Mouse (Mus musculus) intestine, postnatal 0 days (tissue): ENCODE data around the gene Kitl. TPM values are rescaled to one million over a fixed set of nuclear protein-coding genes. Genes with fewer than 3 reads are reported as not detected.

Experiments used
- ATAC-seq: fragments of 200-750 bp; cut with Nextera tagmentation; 2 replicates; pipeline ENCODE4 v1.8.0; 2017; ENCODE audit warnings: mild to moderate bottlenecking, moderate TSS enrichment, moderate library complexity
- H3K27ac ChIP-seq: fragments of 300-500 bp; sonication (generic); 2 replicates; pipeline ENCODE4 v1.5.1; 2014; ENCODE audit warnings: mild to moderate bottlenecking, low read depth, low read length, moderate library complexity
- H3K27me3 ChIP-seq: fragments of 300-500 bp; sonication (generic); replicated peaks from 2 replicates; pipeline ENCODE4 v1.6.1; 2014; ENCODE audit warnings: low read length, mixed read lengths; ENCODE audit not compliant: control insufficient read depth, insufficient read depth
- H3K36me3 ChIP-seq: fragments of 300-500 bp; sonication (generic); 2 replicates; pipeline ENCODE4 v1.6.1; 2014; ENCODE audit warnings: mild to moderate bottlenecking, moderate library complexity; ENCODE audit not compliant: control insufficient read depth, insufficient read depth
- H3K4me1 ChIP-seq: fragments of 300-500 bp; sonication (generic); replicated peaks from 2 replicates; pipeline ENCODE4 v1.6.1; 2014; ENCODE audit warnings: antibody characterized with exemption, low read length, mixed read lengths; ENCODE audit not compliant: control insufficient read depth, insufficient read depth
- H3K4me2 ChIP-seq: fragments of 300-500 bp; sonication (generic); replicated peaks from 2 replicates; pipeline ENCODE4 v1.6.1; 2014; ENCODE audit warnings: low read depth, mild to moderate bottlenecking, moderate library complexity
- H3K4me3 ChIP-seq: fragments of 300-500 bp; sonication (generic); 2 replicates; pipeline ENCODE4 v1.5.1; 2014; ENCODE audit warnings: low read depth, low read length
- H3K9ac ChIP-seq: fragments of 300-500 bp; sonication (generic); 2 replicates; pipeline ENCODE4 v1.6.1; 2014; ENCODE audit warnings: mild to moderate bottlenecking, low read depth, low read length
- H3K9me3 ChIP-seq: fragments of 300-500 bp; sonication (generic); 2 replicates; pipeline ENCODE4 v1.6.1; 2016; ENCODE audit warnings: mixed run types; ENCODE audit not compliant: control insufficient read depth
- CTCF ChIP-seq: sonication (generic); IDR thresholded peaks from 2 replicates; pipeline ENCODE4 v1.5.1; 2016; ENCODE audit warnings: low read depth, mild to moderate bottlenecking, control low read depth, antibody characterized with exemption, moderate library complexity
- WGBS: fragments of 180-500 bp; shearing (Covaris S2); extraction: QIAGEN DNeasy Blood & Tissue Kit; methylation state at CpG from one replicate; pipeline ENCODE4 v1.1.7; 2014; 5-methylcytosine and 5-hydroxymethylcytosine counted together
- polyA plus RNA-seq: library from polyadenylated mRNA; unstranded; fragments of >200 nt; fragmentation: Nextera tagmentation; extraction: Ambion mirVana; gene quantifications from 2 replicates; pipeline ENCODE4 v1.2.1, GENCODE M21; 2015

Kitl gene
- polyA plus RNA-seq = 15.8 and 16.3 TPM in 2 replicates

DNA sequence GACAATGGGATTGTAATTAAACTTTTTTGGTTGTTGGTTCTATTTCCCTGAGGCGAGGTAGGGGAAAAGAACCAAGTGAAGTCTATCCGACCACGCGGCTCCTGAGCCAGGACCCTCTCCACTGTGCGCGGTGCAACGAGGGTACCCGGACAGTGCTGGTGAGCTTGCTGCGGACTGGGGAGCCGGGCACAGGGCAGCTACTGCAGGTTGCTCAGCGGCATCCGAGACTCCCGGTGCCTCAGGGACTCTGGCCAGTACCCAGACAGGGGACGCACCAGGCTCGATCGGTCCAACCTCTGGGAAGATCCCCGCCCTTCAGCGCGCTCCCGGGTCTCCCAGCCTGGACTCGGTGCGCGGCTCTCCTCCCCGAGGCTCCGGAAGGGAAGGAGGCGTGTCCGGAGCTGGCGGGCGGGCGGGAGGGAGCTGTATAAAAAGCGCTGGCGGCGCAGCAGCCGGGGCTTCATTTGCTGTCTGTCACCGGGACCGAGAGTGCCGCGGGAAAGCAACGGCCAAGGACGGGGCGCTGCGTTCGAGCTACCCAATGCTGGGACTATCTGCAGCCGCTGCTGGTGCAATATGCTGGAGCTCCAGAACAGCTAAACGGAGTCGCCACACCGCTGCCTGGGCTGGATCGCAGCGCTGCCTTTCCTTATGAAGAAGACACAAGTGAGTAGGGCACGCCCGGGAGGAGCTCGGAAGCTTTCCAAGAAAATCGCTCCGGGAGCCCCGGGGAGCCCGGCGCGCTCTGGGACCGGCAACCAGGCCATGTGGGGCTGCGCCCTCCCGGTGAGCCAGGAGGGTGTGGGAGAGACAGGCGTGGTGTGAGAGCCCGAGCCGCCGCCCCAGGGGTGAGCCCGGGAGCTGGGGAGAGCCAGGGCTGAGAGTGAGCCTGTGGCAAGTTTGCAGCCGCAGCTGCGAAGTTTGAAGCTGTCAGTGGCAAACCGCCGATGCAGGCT is at the start of gene Kitl:
Gene Kitl, plus strand, starts transcription at position 261 of the 956 bp plus-strand sequence.
- Histone ChIP-seq H3K4me3 (peak within 1 kb of the TSS; percentile 62), H3K27ac (peak within 1 kb of the TSS; percentile 43), H3K27me3 (no peaks in the 10 kb centered on the region), H3K9me3 (no peaks in the 10 kb centered on the region), H3K9ac (peak within 1 kb of the TSS; percentile 78), H3K4me1 (peaks cover 8% of the 10 kb centered on the region; the same call in 1 of the 2 replicates), H3K4me2 (peak within 1 kb of the TSS; percentile 80), H3K36me3 (no peaks in the 10 kb centered on the region)
- 0 out of 2 replicates have a peak, but pooled peaks have one; percentile 4 for TF ChIP-seq CTCF
- under 1% methylated on average over 70 of the region's 70 CpGs for WGBS
- peak; percentile 90 for ATAC-seq

GRCm38 (mm10) chr10:99972866-99973265 is 42.6 kb upstream of the Kitl start:
- Histone ChIP-seq H3K9me3 (no peaks in the 10 kb centered on the region), H3K27ac (no peak overlapping the region), H3K9ac (no peak overlapping the region), H3K4me2 (peak overlapping the region; percentile 46), H3K27me3 (no peaks in the 10 kb centered on the region), H3K36me3 (no peaks in the 10 kb centered on the region), H3K4me1 (no peaks in the 10 kb centered on the region), H3K4me3 (no peak overlapping the region)
- no peak for TF ChIP-seq CTCF
- no peak for ATAC-seq
- WGBS = 44% methylated on average over 8 of the region's 8 CpGs

DNA sequence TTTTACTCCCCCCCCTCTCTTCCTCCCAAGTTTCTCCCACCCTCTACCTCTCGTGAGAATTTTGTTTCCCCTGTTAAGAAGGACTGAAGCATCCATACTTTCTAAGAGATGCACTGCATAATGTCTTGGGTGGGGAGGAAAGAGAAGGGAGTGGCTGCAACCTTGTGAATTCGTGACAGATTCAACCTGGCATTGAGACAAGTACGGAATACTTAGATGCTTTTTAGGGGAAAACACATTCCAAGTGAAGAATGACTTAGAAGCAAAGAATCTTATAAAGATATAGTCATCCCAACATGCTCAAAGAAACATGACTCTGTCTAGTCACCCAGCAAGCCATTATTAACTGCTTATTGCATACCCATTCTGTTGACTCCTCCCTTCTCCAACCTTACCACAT is 35.3 kb upstream of the Kitl start:
- no peak overlapping the region for H3K9ac ChIP-seq
- no peaks in the 10 kb centered on the region; the same call in 1 of the 2 replicates for H3K4me1 ChIP-seq
- no peak for TF ChIP-seq CTCF
- H3K4me2 ChIP-seq = no peak overlapping the region
- no peaks in the 10 kb centered on the region for H3K9me3 ChIP-seq
- H3K27ac ChIP-seq = no peak overlapping the region
- ATAC-seq = no peak
- H3K36me3 ChIP-seq = no peaks in the 10 kb centered on the region
- no peak overlapping the region for H3K4me3 ChIP-seq
- 76% methylated on average over 3 of the region's 3 CpGs for whole genome bisulfite sequencing
- H3K27me3 ChIP-seq = no peaks in the 10 kb centered on the region

GRCm38 (mm10) chr10:99980916-99981315 is 34.5 kb upstream of the Kitl start:
- Histone ChIP-seq H3K27me3 (no peaks in the 10 kb centered on the region), H3K9me3 (no peaks in the 10 kb centered on the region), H3K4me1 (no peaks in the 10 kb centered on the region; the same call in 1 of the 2 replicates), H3K36me3 (no peaks in the 10 kb centered on the region), H3K4me2 (peak overlapping the region; percentile 22; the same call in 1 of the 2 replicates), H3K9ac (no peak overlapping the region), H3K27ac (no peak overlapping the region), H3K4me3 (no peak overlapping the region)
- no peak for TF ChIP-seq CTCF
- WGBS = 31% methylated on average over 2 of the region's 2 CpGs
- peak; percentile 75 for ATAC-seq

DNA sequence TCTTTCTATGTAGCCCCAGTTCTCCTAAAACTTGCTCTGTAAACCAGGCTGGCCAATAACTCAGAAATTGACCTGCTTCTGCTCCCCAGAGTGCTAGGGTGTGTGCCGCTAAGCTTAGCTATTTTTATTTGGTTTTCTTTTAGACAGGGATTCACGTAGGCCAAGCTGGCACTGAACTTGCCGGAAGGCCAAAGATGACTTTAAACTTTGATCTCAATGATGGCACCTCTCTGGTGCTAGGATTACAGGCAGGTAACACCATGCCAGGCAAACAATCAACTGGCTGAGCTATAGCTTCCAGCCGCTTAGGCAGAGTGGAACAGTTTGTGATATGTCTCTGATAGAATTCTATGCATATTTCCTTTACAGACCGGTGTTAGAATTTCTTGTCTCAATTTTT is 33.5 kb upstream of the Kitl start:
- H3K27me3 ChIP-seq = no peaks in the 10 kb centered on the region
- H3K4me3 ChIP-seq = no peak overlapping the region
- no peak for ATAC-seq
- 89% methylated on average over 5 of the region's 5 CpGs for WGBS
- no peak overlapping the region for H3K27ac ChIP-seq
- no peak overlapping the region for H3K4me2 ChIP-seq
- H3K9me3 ChIP-seq = no peaks in the 10 kb centered on the region
- no peaks in the 10 kb centered on the region; the same call in 1 of the 2 replicates for H3K4me1 ChIP-seq
- TF ChIP-seq CTCF = no peak
- H3K36me3 ChIP-seq = no peaks in the 10 kb centered on the region
- no peak overlapping the region for H3K9ac ChIP-seq

GRCm38 (mm10) chr10:99986745-99987144 is 28.7 kb upstream of the Kitl start:
- ATAC-seq = no peak
- Histone ChIP-seq H3K4me1 (no peaks in the 10 kb centered on the region; the same call in 1 of the 2 replicates), H3K9me3 (no peaks in the 10 kb centered on the region), H3K27me3 (no peaks in the 10 kb centered on the region), H3K4me3 (no peak overlapping the region), H3K9ac (no peak overlapping the region), H3K4me2 (peak overlapping the region; percentile 41), H3K27ac (no peak overlapping the region), H3K36me3 (no peaks in the 10 kb centered on the region)
- no peak for TF ChIP-seq CTCF
- WGBS = 46% methylated on average over 8 of the region's 8 CpGs
